Mouse (Mus musculus) heart, embryonic 16.5 days (tissue): ENCODE measurements around the gene Zfp536. TPM values are rescaled to one million over a fixed set of nuclear protein-coding genes. Genes with fewer than 3 reads are reported as not detected.

ENCODE experiments used
- ATAC-seq: fragments of 200-750 bp; cut with Nextera tagmentation; replicated peaks from 2 replicates; pipeline ENCODE4 v1.8.0; 2017; ENCODE audit warnings: moderate number of reproducible peaks; ENCODE audit not compliant: insufficient read depth, low FRiP score; ENCODE audit errors: extremely low read depth
- H3K27ac ChIP-seq: fragments of 300-500 bp; sonication (generic); 2 replicates; pipeline ENCODE4 v1.5.1; 2014; ENCODE audit warnings: mild to moderate bottlenecking, low read length, control low read depth, moderate library complexity
- H3K27me3 ChIP-seq: fragments of 300-500 bp; sonication (generic); 2 replicates; pipeline ENCODE4 v1.6.1; 2014; ENCODE audit warnings: low read length, mixed read lengths; ENCODE audit not compliant: control insufficient read depth, insufficient read depth
- H3K36me3 ChIP-seq: fragments of 300-500 bp; sonication (generic); 2 replicates; pipeline ENCODE4 v1.6.1; 2014; ENCODE audit not compliant: control insufficient read depth, insufficient read depth
- H3K4me1 ChIP-seq: fragments of 300-500 bp; sonication (generic); 2 replicates; pipeline ENCODE4 v1.6.1; 2014; ENCODE audit warnings: low read length, mixed read lengths; ENCODE audit not compliant: control insufficient read depth, insufficient read depth
- H3K4me2 ChIP-seq: fragments of 300-500 bp; sonication (generic); 2 replicates; pipeline ENCODE4 v1.6.1; 2014; ENCODE audit warnings: low read depth, mild to moderate bottlenecking, control low read depth, low read length
- H3K4me3 ChIP-seq: fragments of 300-500 bp; sonication (generic); 2 replicates; pipeline ENCODE4 v1.5.1; 2014; ENCODE audit warnings: mild to moderate bottlenecking, control low read depth, low read length
- H3K9ac ChIP-seq: fragments of 300-500 bp; sonication (generic); 2 replicates; pipeline ENCODE4 v1.6.1; 2014; ENCODE audit warnings: low read length, control low read depth
- H3K9me3 ChIP-seq: fragments of 300-500 bp; sonication (generic); replicated peaks from 2 replicates; pipeline ENCODE4 v1.6.1; 2016; ENCODE audit warnings: low read length; ENCODE audit not compliant: control insufficient read depth
- WGBS: fragments of 180-500 bp; shearing (Covaris S2); extraction: QIAGEN DNeasy Blood & Tissue Kit; methylation state at CpG from one replicate; pipeline ENCODE4 v1.1.7; 2014; 5-methylcytosine and 5-hydroxymethylcytosine counted together
- polyA plus RNA-seq: library from polyadenylated mRNA; unstranded; fragments of >200 nt; fragmentation: Nextera tagmentation; extraction: Ambion mirVana; gene quantifications from 2 replicates; pipeline ENCODE4 v1.2.1, GENCODE M21; 2015

The Zfp536 gene
- polyA plus RNA-seq, 1 experiment from 2014 or later: 4.7 TPM

DNA sequence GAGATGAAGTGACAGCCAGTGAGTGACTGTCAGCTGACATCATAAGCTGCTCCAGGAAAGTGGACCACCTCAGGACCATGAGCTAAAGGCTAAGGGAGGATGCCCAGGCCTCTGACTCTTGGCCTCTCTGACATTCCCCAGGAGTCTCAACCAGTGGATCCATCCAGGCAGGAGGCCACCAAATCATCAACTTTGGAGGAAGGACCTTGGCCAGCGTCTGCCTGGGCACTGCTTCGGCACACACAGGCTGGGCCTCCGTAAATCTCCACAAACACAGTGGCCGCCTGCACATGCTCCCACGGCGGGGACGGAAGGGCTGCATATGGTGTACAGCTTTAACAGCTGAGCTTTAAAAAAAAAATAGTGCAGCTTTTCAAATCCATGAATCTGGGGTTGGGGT lies 210.9 kb downstream of the Zfp536 start:
- Histone ChIP-seq H3K4me2 (peak overlapping the region; percentile 64; the same call in 1 of the 2 replicates), H3K27me3 (no peaks in the 10 kb centered on the region), H3K4me3 (no peak overlapping the region)

DNA sequence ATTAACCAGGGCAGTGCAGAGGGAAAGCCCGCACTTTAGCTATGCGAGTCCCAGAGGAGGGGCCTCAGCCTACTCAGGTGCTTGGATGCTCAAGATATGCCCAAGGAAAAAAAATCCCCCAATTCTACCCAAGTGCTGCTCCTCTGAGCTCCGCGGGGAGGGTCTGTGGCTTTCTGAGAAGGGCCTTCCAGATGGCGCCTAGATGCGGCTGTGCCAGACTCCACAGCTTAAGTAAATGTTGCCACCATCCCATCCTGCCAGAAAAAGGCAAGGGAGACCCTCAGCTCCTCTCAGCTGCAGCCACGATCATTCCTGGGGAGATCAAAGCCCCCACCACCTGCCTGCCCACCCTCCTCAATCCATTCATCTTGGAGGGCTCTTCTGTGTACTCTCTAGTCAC lies 212.9 kb downstream of the Zfp536 start:
- ATAC-seq: no peak
- no peaks in the 10 kb centered on the region for H3K36me3 ChIP-seq
- no peak overlapping the region for H3K4me3 ChIP-seq
- H3K27ac ChIP-seq: no peak overlapping the region
- no peak overlapping the region for H3K4me2 ChIP-seq
- peaks cover 6% of the 10 kb centered on the region for H3K4me1 ChIP-seq
- H3K9me3 ChIP-seq: no peaks in the 10 kb centered on the region
- WGBS: 76% methylated on average over 7 of the region's 7 CpGs
- H3K9ac ChIP-seq: no peak overlapping the region
- no peaks in the 10 kb centered on the region for H3K27me3 ChIP-seq

More for the DNA sequence above, 210.9 kb downstream of the Zfp536 start:
- Histone ChIP-seq H3K4me1 (peaks cover 11% of the 10 kb centered on the region), H3K9me3 (no peaks in the 10 kb centered on the region), H3K36me3 (no peaks in the 10 kb centered on the region), H3K27ac (no peak overlapping the region; the same call in 1 of the 2 replicates), H3K9ac (no peak overlapping the region)
- 65% methylated on average over 7 of the region's 7 CpGs for WGBS
- ATAC-seq: no peak

DNA sequence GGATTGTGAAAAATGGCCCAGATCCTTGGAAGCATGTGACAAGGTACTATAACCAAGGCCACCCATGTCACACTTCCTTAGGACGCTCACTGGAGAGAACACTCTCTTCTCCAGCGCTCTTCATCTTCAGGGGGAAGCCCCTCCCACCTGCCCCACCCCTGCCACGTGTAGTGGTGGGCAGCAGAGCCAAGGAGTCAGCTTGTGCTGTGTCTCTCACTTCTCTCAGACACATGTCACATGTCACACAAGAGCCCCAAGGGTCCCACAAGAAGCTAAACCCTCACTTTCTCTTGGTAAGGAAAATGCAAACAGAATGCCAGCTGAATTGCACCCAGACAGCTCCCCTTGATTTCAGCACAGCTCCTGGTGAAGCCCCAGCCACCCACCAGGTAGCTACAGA lies 213.6 kb downstream of the Zfp536 start:
- H3K9me3 ChIP-seq: no peaks in the 10 kb centered on the region
- H3K4me1 ChIP-seq: peaks cover 6% of the 10 kb centered on the region
- no peak overlapping the region for H3K4me3 ChIP-seq
- no peak overlapping the region for H3K27ac ChIP-seq
- WGBS: 49% methylated on average over 3 of the region's 3 CpGs
- no peak overlapping the region for H3K9ac ChIP-seq
- no peaks in the 10 kb centered on the region for H3K36me3 ChIP-seq
- no peak overlapping the region for H3K4me2 ChIP-seq
- ATAC-seq: no peak
- H3K27me3 ChIP-seq: no peaks in the 10 kb centered on the region

DNA sequence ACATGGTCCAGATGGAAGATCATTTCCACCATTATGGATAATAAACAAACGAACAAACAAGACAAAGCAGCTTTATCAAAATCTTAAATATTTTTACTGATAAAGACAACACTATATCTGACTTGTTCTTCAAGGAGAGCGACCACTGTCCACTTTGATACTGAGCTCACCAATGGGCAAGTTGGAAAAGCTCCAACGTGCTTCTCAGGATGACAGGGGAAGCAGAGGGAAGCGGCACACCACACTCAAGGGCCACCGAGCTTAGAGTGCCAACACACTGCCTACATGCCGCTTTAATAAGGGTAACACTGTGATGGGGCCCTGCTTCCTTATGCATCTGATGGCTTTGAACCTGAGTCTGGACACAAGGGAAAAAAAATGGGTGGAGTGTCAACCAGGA lies 214.1 kb downstream of the Zfp536 start:
- no peak overlapping the region for H3K4me2 ChIP-seq
- 69% methylated on average over 6 of the region's 6 CpGs for WGBS
- ATAC-seq: no peak
- no peak overlapping the region for H3K27ac ChIP-seq
- H3K4me1 ChIP-seq: peaks cover 6% of the 10 kb centered on the region
- H3K9me3 ChIP-seq: no peaks in the 10 kb centered on the region
- H3K36me3 ChIP-seq: no peaks in the 10 kb centered on the region
- no peaks in the 10 kb centered on the region for H3K27me3 ChIP-seq
- no peak overlapping the region for H3K9ac ChIP-seq
- no peak overlapping the region for H3K4me3 ChIP-seq

DNA sequence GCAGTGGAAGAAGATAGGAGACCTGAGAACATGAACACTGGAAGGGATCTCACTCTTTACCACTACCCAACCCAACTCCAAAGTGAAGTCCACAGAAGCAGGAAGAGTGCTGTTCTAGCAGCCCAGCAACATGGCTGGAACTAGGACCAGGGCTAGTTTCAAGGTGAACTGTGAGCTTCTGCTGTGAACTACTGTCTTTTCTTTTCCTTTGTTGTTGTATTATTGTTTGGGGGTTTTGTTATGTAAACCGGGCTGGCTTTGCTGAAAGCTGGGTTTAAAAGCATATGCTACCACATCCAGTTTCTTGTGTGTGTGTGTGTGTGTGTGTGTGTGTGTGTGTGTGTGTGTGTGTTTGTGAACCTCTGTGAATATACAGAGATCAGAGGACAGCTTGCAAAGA lies 216.6 kb downstream of the Zfp536 start:
- Histone ChIP-seq H3K4me2 (no peak overlapping the region), H3K4me3 (no peak overlapping the region), H3K27me3 (no peaks in the 10 kb centered on the region; the same call in 1 of the 2 replicates), H3K9ac (no peak overlapping the region), H3K36me3 (no peaks in the 10 kb centered on the region), H3K27ac (no peak overlapping the region), H3K9me3 (no peaks in the 10 kb centered on the region), H3K4me1 (no peaks in the 10 kb centered on the region)
- 88% methylated on average over 1 of the region's 1 CpGs for WGBS
- no peak for ATAC-seq

DNA sequence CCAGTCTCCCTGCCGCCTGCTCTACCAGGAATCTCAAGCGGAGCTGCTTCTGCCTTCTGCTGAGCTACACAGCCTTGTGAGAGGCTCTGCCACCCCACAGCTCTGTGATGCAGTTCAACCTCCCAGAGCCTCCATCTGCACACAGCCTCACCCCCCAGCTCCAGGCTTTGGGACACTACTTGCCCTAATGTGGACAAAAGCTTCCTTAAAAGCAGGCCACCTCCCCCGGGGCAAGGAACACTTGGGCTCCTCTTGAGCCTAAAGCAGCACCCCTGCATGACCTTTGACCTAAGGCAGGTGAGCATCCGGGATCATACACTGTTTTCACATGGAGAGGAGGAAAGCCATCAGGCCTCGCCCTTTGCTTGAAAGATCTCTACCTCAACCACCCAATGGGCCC lies 219.0 kb downstream of the Zfp536 start:
- Histone ChIP-seq H3K27ac (no peak overlapping the region), H3K9me3 (no peaks in the 10 kb centered on the region), H3K9ac (no peak overlapping the region), H3K27me3 (no peaks in the 10 kb centered on the region; the same call in 1 of the 2 replicates), H3K36me3 (no peaks in the 10 kb centered on the region), H3K4me3 (no peak overlapping the region), H3K4me2 (no peak overlapping the region), H3K4me1 (no peaks in the 10 kb centered on the region)
- whole genome bisulfite sequencing: 74% methylated on average over 5 of the region's 5 CpGs
- ATAC-seq: no peak

DNA sequence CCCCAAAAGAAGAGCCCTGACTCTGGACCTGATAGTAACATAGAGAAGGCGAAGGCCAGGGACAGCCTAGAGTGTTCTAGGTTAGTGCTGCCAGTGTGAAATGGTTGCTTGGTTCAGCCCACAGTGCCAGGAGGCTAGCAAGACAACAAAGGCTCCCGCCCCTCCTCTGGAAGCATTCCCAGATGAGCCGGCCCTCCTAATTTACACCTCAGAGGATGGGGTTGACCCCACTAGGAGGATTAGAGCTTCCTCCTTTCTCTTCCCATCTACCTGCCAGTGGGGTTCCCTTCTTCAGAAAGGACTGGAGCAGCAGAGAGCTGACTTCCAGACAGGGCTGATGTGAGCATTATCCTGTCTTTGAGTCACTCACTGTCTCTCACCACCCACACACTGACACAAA lies 219.8 kb downstream of the Zfp536 start:
- Histone ChIP-seq H3K4me2 (no peak overlapping the region), H3K36me3 (no peaks in the 10 kb centered on the region), H3K27ac (no peak overlapping the region), H3K27me3 (no peaks in the 10 kb centered on the region; the same call in 1 of the 2 replicates), H3K9me3 (no peaks in the 10 kb centered on the region), H3K4me1 (no peaks in the 10 kb centered on the region), H3K9ac (no peak overlapping the region), H3K4me3 (no peak overlapping the region)
- ATAC-seq: no peak
- WGBS: 61% methylated on average over 3 of the region's 3 CpGs

DNA sequence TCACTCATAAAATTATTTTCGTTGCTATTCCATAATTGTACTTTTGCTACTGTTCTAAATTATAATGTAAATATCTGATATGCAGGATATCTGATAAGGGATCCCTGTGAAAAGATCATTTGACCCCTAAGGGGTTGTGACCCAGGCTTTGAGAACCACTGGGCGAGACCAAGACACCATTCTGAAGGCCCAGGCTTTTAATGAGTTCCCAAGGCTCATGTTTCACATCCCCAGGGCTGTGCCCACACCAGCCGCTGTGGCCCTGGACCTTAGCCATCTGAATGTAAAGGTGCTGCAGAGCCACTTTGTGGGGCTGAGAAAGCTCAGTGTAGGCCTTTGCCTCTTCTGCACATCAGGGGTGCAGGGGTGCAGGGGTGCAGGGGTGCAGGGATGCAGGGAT lies 221.1 kb downstream of the Zfp536 start:
- Histone ChIP-seq H3K9me3 (no peaks in the 10 kb centered on the region), H3K27me3 (no peaks in the 10 kb centered on the region; the same call in 1 of the 2 replicates), H3K9ac (no peak overlapping the region), H3K27ac (no peak overlapping the region), H3K4me2 (no peak overlapping the region), H3K4me3 (no peak overlapping the region), H3K36me3 (no peaks in the 10 kb centered on the region), H3K4me1 (no peaks in the 10 kb centered on the region)
- no peak for ATAC-seq
- 77% methylated on average over 3 of the region's 3 CpGs for WGBS

DNA sequence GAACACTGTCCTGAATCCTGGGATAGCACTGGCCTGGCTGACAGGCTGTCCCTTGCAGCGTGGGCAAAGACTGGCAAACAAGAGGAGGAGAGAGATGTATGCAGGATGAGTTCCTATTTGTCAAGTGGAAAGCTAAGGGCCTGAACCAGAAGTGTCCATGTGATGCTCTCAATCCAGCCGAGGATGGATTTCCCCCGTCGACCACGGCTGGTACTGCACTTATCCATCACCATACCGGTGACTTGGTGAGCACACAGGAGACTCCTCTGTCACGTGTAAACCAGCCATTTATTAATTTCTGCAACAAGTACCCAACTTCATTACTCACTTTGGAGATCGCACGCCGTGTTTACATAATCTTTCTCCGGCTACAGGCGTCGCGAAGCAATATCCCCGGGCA lies 224.6 kb downstream of the Zfp536 start:
- H3K27ac ChIP-seq: no peak overlapping the region
- ATAC-seq: no peak
- H3K4me1 ChIP-seq: no peaks in the 10 kb centered on the region
- no peak overlapping the region for H3K4me2 ChIP-seq
- no peaks in the 10 kb centered on the region; the same call in 1 of the 2 replicates for H3K27me3 ChIP-seq
- H3K4me3 ChIP-seq: no peak overlapping the region
- H3K9ac ChIP-seq: no peak overlapping the region
- no peaks in the 10 kb centered on the region for H3K36me3 ChIP-seq
- no peaks in the 10 kb centered on the region for H3K9me3 ChIP-seq
- WGBS: 67% methylated on average over 15 of the region's 15 CpGs

DNA sequence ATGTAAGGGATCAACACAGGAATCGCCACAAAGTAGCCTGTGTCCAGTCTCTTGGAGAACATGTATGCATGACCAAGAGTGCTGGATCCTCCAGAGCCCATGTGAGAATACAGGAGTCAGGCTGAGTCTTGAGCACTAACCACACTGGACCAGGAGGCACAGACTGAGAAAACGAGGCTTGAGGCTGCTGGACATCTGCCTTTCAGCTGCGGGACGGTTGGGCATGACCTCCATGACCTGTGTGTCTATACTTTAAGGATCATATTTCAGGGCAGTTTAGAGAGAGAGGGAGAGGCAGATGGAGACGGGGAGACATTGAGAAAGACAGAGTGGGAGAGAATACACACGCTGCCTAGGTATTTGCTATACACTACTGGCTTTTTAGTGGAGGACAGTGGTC lies 229.4 kb downstream of the Zfp536 start:
- Histone ChIP-seq H3K9ac (no peak overlapping the region), H3K4me3 (no peak overlapping the region), H3K4me1 (no peaks in the 10 kb centered on the region), H3K36me3 (no peaks in the 10 kb centered on the region), H3K27ac (no peak overlapping the region), H3K9me3 (no peaks in the 10 kb centered on the region), H3K27me3 (no peaks in the 10 kb centered on the region), H3K4me2 (no peak overlapping the region)
- 50% methylated on average over 6 of the region's 6 CpGs for WGBS
- no peak for ATAC-seq
